Mouse (Mus musculus): ENCODE data around the gene Nid2.

DNA sequence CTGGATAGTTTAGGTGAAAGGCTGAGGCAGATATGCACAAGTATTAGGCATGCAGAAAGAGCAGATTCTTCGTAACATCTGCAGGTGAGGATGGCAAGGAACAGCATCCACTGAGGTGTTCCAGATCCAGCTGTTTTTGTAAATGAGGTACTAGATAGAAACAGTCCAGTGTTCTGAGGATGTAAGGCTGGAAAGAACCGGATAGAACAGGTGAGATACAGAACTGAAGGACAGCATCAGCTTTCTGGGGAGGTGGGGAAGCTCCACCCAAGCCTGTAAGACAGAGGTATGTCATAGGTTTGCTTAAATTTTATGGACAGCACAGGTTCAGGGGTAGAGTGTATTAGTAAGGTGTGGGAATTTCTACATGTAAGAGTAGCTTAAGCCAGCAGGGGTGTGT is 4.3 kb upstream of the Nid2 start:
- TF ChIP-seq GATA1 (IDR thresholded peaks at IDR 0.05; ENCODE audit: borderline replicate concordance, low read length) (no peak), FLI1 (IDR thresholded peaks at IDR 0.05; ENCODE audit: low read length) (no peak)
